Comparison of ENCODE assay signal across 8 mouse cellular contexts in the genomic region with DNA sequence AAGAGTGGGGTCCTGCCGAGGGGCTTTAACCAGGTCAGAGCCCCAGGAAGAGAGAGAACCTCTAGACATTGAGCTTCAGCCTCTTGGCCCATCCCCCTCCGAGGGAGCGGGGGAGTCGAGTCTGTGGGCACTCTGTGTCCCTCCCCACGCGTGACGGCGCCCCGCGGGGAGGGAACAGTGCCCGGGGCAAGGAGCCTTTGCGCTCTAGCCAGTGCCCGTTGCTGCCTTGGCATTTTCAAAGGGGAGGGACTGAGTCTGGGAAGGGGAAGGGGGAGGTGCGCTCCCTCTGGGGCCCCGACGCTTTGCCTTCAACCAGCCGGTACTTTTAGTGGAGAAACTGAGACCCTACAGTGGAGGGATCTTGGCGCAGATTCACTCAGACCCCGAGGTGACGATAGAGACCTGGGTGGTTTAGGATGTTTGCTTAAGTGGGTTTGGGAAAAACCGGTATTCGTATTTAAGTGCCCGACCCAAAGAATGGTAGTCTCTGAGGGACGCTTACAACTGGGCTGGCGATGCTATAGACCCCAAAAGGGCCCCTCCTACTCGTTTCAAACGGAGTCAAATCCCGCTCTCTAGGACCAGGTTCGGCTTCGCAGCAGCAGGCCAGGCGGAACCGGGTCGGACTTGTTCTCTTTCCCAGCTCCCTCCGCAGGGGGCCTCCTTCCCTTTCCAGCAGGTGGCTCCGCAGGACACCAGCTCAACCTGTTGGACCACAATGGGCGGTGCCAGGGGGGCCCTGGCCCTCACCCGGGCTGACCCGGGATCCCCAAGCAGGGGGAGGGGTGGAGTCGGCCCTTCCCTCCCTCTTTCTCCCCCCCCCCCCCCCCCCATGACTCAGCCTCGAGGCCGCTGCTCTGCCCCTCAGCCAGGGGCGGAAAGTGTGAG. TPM values are rescaled to one million over a fixed set of nuclear protein-coding genes. Genes with fewer than 3 reads are reported as not detected.
DNase-seq lines count a peak whose midpoint lies in the region; ATAC-seq and TF ChIP-seq lines count a peak whose summit lies in the region.

Gene Zbtb7b, minus strand, starts transcription at position 771 of the 888 bp plus-strand sequence.

- H3K4me2 ChIP-seq in hindbrain, postnatal 0 days (ENCODE audit: low read depth, low read length), result peak within 1 kb of the TSS; percentile 100

- peak within 1 kb of the TSS; percentile 47 for H3K9ac ChIP-seq in hindbrain, postnatal 0 days (replicated peaks; ENCODE audit: low read length)

- H3K4me3 ChIP-seq in hindbrain, postnatal 0 days (ENCODE audit: low read length), result peak within 1 kb of the TSS; percentile 48

- DNase-seq in right cerebral cortex, adult 18-20 months, result peak; percentile 56
- DNase-seq in right cerebral cortex, postnatal 25 days, result no peak
- DNase-seq in cerebellum, postnatal 36 days, result peak; percentile 83 to 90
- peak; percentile 80 for DNase-seq in gastrocnemius, postnatal 10 days
- peak; percentile 70 for DNase-seq in hindbrain, postnatal 0 days (ENCODE audit: low spot score)
- DNase-seq in left cerebral cortex, postnatal 36 days (ENCODE audit: low spot score in 2 of 2), result peak; percentile 49 to 60
- DNase-seq in mesoderm, embryonic 11.5 days (ENCODE audit: low read depth, low spot score), result peak; percentile 68
- DNase-seq in right cerebral cortex, postnatal 4 days, result peak; percentile 53

- peak; percentile 42 for TF ChIP-seq CTCF in hindbrain, postnatal 0 days (IDR thresholded peaks at IDR 0.05; ENCODE audit: low read depth)

- ATAC-seq in hindbrain, postnatal 0 days, result peak; percentile 46

- no peaks in the 10 kb centered on the region for H3K9me3 ChIP-seq in hindbrain, postnatal 0 days (ENCODE audit: low read length)

- intact Hi-C loops in left cerebral cortex, postnatal 36 days (cut with DNase I), result no loop called here

- no peaks in the 10 kb centered on the region for H3K36me3 ChIP-seq in hindbrain, postnatal 0 days (ENCODE audit: insufficient read depth, low read length)

- H3K27ac ChIP-seq in hindbrain, postnatal 0 days, result peak within 1 kb of the TSS; percentile 77; the same call in 1 of the 2 replicates

- H3K4me1 ChIP-seq in hindbrain, postnatal 0 days (ENCODE audit: insufficient read depth, low read length), result peaks cover 41% of the 10 kb centered on the region

- H3K27me3 ChIP-seq in hindbrain, postnatal 0 days (ENCODE audit: insufficient read depth, low read length), result no peaks in the 10 kb centered on the region

- 0% methylated on average over 40 of the region's 42 CpGs for WGBS in hindbrain, postnatal 0 days

RNA-seq across cellular contexts. Expression of gene Zbtb7b, which starts in this region (rescaled TPM):
- 10 to 100 TPM; 19.1 to 21.8 TPM for total RNA-seq in gastrocnemius, postnatal 10 days (2021)
- 3.7 and 5.4 TPM in 2 replicates for total RNA-seq in hindbrain, postnatal 0 days (2014; rRNA removed)
- 0.73 and 0.82 TPM in 2 replicates for polyA plus RNA-seq in hindbrain, postnatal 0 days (2015; fragmentation: Nextera tagmentation; extraction: Ambion mirVana)
- 10 to 100 TPM; 10.9 to 18.6 TPM for total RNA-seq in left cerebral cortex, postnatal 36 days (2021)
